Mouse (Mus musculus) megakaryocyte, embryonic 14.5 days (primary cell): Measurements from ENCODE around the gene Sorbs1.

Experiments
- FLI1 ChIP-seq: IDR thresholded peaks from 2 replicates; pipeline ENCODE4 v1.6.1; 2012; ENCODE audit warnings: low read length, inconsistent platforms, mixed read lengths
- GATA1 ChIP-seq: IDR thresholded peaks from 3 replicates; pipeline ENCODE4 v1.6.1; 2012; ENCODE audit warnings: mixed read lengths, low read length, inconsistent platforms, borderline replicate concordance

GRCm38 (mm10) chr19:40254741-40255140, 258.8 kb downstream of the Sorbs1 start:
- TF ChIP-seq GATA1 = no peak
- TF ChIP-seq FLI1 = no peak
